Mouse (Mus musculus): ENCODE data around the gene Gm17428.
"Not testable (repeated sequence)": the region's sequence is repeated elsewhere in the genome, so short reads cannot be mapped to it uniquely, and the experiment has no call there.

Gene Gm17428

DNA sequence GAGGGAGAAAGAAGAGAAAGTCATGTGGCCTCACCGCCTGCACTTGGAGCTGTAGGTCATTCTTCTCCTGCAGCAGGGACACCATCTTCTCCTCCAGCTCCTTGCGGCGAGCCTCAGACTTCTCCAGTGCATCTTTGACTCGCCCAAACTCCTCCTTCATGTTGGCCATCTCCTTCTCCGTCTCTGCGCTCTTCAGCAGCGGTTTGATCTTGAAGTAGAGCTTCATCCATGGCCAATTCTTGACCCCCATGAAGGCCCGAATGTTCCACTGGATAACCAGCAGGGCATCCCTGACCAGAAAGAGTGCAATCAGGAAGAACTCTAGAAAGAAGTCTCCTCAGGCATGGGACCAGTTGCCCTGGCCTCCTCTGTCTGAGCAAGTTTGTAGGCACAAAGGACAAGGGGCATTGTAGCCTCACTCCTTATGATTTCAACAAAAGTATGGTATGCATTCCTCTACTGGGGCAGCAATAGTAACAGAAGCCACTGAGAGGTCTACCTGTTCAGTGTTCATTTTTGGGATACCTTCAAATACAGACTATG, 23.0 kb upstream of the Gm17428 start:
- DNase-seq = no peak

DNA sequence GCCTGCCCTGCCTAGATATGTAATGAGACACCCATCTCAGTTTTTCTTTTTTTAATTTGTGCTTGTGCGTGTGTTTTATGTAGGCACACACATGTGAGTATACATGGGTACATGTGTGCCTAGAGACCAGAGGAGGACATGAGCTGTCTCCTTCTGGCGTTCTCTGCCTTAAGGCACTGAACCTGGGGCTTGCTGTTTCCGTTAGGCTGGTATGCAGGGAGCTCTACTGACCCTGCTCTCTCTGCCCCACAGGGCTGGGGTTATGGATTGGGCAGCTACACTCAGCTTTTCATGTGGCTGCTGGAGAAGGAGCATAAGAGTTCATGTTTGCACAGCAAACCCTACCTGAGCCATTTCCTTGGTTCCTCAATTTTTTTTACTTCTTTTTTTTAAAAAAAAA, 22.3 kb upstream of the Gm17428 start:
- DNase-seq = no peak

DNA sequence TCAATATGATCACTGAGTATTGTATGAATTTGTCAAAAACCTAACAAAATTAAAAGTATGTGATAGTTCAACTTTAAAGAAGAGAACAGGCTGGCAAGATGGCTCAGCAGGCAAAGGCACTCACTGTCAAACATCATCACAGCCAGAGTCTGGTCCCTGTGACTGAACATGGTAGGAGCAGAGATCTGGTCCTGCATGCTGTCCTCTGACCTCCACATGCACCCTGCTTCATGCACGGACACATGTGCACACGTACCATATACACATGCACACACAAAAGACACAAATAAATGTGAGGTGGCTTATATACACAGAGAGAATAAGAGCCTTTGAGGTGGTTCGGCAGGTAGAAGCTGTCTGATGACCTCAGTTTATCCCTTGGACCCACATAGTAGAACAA, 21.3 kb upstream of the Gm17428 start:
- DNase-seq = no peak

GRCm38 (mm10) chr14:54956533-54956932, 20.2 kb upstream of the Gm17428 start:
- DNase-seq = no peak

- DNase-seq = no peak
These were observed 18.2 kb upstream of the Gm17428 start for GRCm38 (mm10) chr14:54958503-54958902.

DNA sequence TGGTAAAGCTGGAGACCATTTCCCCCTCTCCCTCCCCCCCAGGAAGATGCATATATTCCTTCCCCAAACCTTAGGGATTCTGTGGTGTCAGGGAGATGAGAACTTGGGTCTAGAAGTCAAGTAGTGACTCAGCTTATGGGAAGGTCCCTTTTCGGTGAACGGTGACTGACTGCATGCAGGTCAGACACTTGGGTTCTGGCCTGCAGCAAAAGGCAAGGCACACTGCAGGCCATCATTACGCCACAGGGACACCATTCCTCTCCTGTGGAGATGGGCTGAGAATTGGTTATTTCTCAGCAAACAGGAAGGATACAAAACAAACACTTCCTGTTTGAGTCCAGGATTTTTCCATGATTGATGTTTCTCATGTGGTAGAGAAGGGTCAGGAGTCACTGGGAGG, 17.5 kb upstream of the Gm17428 start:
- DNase-seq = no peak

DNA sequence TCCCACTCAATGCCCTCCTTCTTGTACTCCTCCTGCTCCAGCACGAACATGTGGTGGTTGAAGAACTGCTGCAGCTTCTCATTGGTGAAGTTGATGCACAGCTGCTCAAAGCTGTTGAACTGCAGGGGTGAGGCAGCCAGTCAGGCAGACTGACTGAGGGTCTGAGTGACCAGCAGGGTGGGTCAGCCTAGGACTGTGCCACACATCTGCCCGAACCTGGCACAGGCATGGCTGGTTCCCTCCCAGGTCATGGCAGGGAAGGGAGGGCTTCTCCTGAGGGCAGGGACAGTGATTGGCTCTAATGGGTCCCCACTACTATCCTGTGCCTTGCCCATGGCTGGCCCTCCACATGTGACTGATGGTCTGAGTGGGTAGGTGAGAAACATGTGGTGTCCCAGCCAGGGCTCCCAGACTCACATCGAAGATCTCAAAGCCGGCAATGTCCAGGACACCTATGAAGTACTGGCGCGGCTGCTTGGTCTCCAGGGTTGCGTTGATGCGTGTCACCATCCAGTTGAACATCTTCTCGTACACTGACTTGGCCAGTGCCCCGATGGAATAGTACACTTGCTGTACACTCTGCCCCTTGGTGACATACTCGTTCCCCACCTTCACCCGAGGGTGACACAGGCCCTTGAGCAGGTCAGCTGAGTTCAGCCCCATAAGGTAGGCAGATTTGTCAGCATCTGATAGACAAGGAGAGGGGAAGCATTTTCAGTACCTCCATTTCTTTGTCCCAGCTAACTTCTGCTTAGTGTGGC, 16.7 kb upstream of the Gm17428 start:
- not testable (repeated sequence) for DNase-seq

GRCm38 (mm10) chr14:54960769-54961168, 16.0 kb upstream of the Gm17428 start:
- no peak for DNase-seq

GRCm38 (mm10) chr14:54961487-54961886, 15.2 kb upstream of the Gm17428 start:
- no peak for DNase-seq

GRCm38 (mm10) chr14:54962714-54963113, 14.0 kb upstream of the Gm17428 start:
- no peak for DNase-seq

- no peak for DNase-seq
These were observed 13.0 kb upstream of the Gm17428 start for GRCm38 (mm10) chr14:54963727-54964126.

DNA sequence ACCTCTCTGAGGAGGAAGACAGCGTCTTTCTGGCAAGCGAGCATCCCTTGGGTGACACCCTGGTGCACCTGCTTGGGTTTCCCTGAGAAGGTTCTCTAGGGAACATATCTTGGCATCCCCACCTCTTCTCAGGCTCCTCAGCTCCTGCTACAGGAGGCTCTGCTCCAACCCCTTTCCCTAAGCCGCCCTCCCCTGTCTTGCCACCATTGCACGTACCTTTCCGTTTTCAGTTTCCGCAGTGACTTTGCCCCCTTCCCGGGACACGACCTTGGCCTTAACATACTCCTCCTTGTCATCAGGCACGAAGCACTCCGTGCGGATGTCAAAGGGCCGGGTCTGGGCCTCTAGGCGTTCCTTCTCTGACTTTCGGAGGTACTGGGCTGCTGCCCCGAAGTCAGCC, 11.7 kb upstream of the Gm17428 start:
- DNase-seq = no peak

- DNase-seq = no peak
These were observed 11.1 kb upstream of the Gm17428 start for GRCm38 (mm10) chr14:54965631-54966030.

DNA sequence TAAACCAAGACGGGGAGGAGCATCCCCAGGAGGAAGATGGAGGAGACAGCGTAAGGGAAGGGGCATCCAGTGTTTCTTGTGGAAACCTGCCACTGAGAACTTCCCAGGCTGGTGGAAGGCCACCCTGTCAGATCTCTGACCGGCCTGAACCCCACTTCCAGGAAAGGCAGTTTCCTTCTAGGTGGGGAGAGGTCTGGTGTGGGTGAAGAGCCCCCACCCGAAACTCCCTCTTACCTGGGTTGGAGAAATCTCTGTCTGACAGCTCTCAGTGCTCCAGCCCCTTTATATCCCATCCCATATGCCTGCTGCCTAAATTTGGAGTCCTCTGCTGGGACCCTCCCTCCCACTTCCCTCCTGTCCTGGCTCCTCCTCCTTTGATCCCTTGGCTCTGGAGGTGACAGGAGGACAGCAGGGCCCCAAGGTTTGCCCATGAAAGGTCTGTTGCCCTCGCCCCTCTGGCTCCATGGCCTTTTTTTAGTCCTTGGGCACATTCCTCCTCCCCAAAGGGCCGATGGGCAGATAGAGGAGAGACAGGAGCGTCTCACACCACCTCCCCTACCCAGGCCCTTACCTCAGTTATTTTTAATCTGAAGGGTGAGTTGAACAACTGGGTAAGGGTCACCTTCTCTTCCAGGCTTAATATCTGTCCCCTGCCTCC, 10.3 kb upstream of the Gm17428 start, which contains the start of gene Myh6:
TSS of gene Myh6 (minus strand) at position 608 of the 658 bp plus-strand sequence.
- no peak for DNase-seq

DNA sequence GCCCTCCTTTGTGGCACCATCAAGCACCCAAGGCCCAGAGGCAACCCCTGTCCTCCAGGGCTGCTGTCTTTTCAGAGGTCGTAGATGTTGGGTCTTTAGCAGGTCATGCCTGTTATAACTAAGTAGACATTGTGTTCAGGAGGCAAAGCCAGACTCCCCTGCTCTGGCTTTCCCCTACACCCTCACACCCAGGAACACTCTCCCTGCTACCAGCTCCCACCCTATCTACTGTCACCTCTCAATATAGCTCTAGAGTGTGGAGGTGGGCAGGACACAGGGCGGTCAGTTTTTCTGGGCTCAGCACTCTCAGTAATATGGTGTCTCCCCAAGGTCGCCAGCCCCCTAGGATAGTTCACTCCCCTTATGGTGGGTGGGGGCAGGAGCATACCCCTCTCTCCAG, 8.9 kb upstream of the Gm17428 start:
- no peak for DNase-seq

- DNase-seq = no peak
These were observed 8.4 kb upstream of the Gm17428 start for GRCm38 (mm10) chr14:54968344-54968743.

GRCm38 (mm10) chr14:54972786-54973185, 3.9 kb upstream of the Gm17428 start:
- not testable (repeated sequence) for DNase-seq

DNA sequence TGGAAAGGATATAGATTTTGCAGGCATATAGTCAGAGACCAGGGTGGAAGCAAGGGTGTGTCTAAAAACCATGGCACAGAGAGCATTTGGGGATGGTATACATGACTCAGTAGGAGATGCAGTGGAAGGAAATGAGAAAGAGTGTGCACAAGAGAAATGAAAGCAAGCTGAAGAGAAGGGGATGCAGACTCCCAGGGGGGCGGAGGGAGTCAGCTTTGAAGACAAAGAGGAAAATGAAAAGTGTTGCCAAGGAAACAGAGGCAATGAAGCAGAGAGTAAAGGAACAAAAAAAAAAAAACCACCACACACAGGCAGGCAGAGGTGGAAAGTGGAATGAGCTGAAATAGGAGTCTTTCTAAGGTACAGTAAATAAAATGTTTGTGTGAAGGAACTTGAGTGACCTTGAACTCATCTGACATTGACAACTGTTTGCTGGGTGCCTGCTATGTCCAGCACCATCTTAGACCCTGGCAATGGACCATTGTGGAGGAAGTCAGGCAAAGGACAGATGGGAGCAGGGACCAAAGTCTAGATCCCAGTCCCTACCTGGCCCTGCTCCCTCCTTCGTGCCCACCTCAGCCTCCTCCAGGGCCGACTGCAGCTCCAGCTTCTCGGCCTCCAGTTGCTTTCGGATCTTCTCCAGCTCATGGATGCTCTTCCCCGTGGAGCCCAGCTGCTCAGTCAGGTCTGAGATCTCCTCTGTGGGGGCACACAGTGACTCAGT, 2.5 kb upstream of the Gm17428 start:
- DNase-seq = no peak

GRCm38 (mm10) chr14:54978664-54979063, 1.9 kb downstream of the Gm17428 start:
- no peak for DNase-seq

DNA sequence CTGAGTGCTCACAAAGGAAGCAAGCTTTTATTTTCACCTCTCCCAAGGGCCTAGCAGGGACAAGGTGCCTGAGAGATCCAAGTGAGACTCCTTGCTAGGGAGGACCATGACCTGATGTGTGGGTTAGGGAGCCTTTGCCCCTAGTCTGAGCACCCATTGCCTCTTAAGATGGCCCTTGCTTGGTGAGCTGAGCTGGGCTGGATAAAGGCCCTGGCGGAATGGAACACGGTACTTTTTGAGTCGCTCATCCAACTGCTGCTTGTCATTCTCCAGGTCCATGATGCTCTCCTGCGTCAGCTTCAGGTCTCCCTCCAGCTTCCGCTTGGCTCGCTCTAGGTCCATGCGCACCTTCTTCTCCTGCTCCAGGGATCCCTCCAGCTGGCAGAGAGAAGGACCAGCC, 5.2 kb downstream of the Gm17428 start:
- DNase-seq = no peak

DNA sequence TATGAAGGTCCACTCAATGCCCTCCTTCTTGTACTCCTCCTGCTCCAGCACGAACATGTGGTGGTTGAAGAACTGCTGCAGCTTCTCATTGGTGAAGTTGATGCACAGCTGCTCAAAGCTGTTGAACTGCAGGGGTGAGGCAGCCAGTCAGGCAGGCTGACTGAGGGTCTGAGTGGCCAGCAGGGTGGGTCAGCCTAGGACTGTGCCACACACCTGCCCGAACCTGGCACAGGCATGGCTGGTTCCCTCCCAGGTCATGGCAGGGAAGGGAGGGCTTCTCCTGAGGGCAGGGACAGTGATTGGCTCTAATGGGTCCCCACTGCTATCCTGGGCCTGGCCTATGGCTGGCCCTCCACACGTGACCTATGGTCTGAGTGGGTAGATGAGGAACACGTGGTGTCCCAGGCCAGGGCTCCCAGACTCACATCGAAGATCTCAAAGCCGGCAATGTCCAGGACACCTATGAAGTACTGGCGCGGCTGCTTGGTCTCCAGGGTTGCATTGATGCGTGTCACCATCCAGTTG, 11.7 kb downstream of the Gm17428 start:
- DNase-seq = not testable (repeated sequence)

DNA sequence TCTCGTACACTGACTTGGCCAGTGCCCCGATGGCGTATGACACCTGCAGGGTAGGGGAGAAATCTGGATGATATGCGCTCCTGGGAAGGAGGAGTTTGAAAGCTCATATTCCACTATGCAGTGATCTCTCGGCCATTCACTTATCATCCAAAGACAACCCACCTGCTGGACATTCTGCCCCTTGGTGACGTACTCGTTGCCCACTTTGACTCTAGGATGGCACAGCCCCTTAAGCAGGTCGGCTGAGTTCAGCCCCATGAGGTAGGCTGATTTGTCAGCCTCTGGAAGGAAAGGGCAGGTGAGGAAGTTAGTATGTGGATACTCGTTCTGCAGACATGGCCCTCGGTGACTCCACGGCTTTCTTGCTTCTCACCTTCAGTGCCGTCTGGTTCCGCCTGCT, 12.1 kb downstream of the Gm17428 start:
- no peak for DNase-seq

GRCm38 (mm10) chr14:54989886-54990441, 13.2 kb downstream of the Gm17428 start:
- no peak for DNase-seq

All from kidney, postnatal 4 days (tissue).